ENCODE assay signal across 26 mouse cellular contexts in the genomic region with DNA sequence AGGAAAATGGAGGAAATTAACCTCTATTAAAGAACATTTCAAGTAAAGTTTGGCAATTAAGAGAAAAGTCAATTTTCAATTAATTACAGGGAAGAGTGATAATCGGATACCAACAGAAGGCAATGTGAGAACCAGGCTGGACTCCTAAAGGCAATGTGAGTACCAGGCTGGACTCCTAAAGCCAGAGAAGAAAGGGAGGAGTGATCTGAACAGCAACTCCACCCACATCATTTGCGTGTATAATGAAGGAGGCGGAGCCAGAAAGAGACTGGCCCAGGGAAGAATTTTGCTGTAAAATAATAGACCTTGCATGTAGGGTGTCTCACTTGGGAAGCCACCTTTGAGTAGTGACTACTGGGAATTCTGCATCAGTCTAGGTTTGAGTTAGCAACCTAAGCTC.
DNase-seq lines count a peak whose midpoint lies in the region; ATAC-seq and TF ChIP-seq lines count a peak whose summit lies in the region.
"Had no signal": no experiment of that assay in that cellular context is flagged by ENCODE, and none has a peak within 500 bp of the region (broad histone marks: within the 10 kb centered on the region; RNA-seq: fewer than 3 reads in every experiment).

No protein-coding gene starts in this region.

- no peak overlapping the region for H3K9ac ChIP-seq in forebrain, embryonic 11.5 days (ENCODE audit: low read length)
- H3K9ac ChIP-seq in forebrain, embryonic 15.5 days (replicated peaks): no peak overlapping the region
- H3K9ac ChIP-seq in liver, postnatal 0 days (replicated peaks): no peak overlapping the region
- H3K9ac ChIP-seq in lung, postnatal 0 days (replicated peaks; ENCODE audit: low read depth): no peak overlapping the region
- H3K9ac ChIP-seq: embryonic facial prominence, embryonic 12.5 days; forebrain, embryonic 12.5 days; heart, embryonic 12.5 days; limb, embryonic 13.5 days; neural tube, embryonic 15.5 days had no signal

- no peak overlapping the region for H3K4me2 ChIP-seq in forebrain, embryonic 11.5 days (ENCODE audit: low read depth, low read length, severe bottlenecking)
- H3K4me2 ChIP-seq in forebrain, embryonic 15.5 days (replicated peaks): no peak overlapping the region
- no peak overlapping the region for H3K4me2 ChIP-seq in liver, postnatal 0 days (ENCODE audit: low read depth, low read length)
- H3K4me2 ChIP-seq in lung, postnatal 0 days (replicated peaks; ENCODE audit: low read depth, low read length): no peak overlapping the region
- H3K4me2 ChIP-seq: embryonic facial prominence, embryonic 12.5 days; forebrain, embryonic 12.5 days; heart, embryonic 12.5 days; limb, embryonic 13.5 days; neural tube, embryonic 15.5 days had no signal

- no peaks in the 10 kb centered on the region for H3K9me3 ChIP-seq in forebrain, embryonic 11.5 days (ENCODE audit: control insufficient read depth, low read length)
- no peaks in the 10 kb centered on the region for H3K9me3 ChIP-seq in forebrain, embryonic 15.5 days
- H3K9me3 ChIP-seq in liver, postnatal 0 days (ENCODE audit: low read length): no peaks in the 10 kb centered on the region
- no peaks in the 10 kb centered on the region for H3K9me3 ChIP-seq in lung, postnatal 0 days (ENCODE audit: low read length)
- H3K9me3 ChIP-seq: embryonic facial prominence, embryonic 12.5 days; forebrain, embryonic 12.5 days; heart, embryonic 12.5 days; limb, embryonic 13.5 days; midbrain, embryonic 10.5 days; neural tube, embryonic 15.5 days had no signal

- H3K36me3 ChIP-seq in forebrain, embryonic 11.5 days (ENCODE audit: control insufficient read depth, insufficient read depth, low read length): no peaks in the 10 kb centered on the region
- H3K36me3 ChIP-seq in forebrain, embryonic 15.5 days: no peaks in the 10 kb centered on the region
- H3K36me3 ChIP-seq in liver, postnatal 0 days (replicated peaks; ENCODE audit: insufficient read depth, low read length): no peaks in the 10 kb centered on the region
- H3K36me3 ChIP-seq in lung, postnatal 0 days (ENCODE audit: insufficient read depth, low read length): no peaks in the 10 kb centered on the region
- H3K36me3 ChIP-seq: embryonic facial prominence, embryonic 12.5 days; forebrain, embryonic 12.5 days; heart, embryonic 12.5 days; midbrain, embryonic 10.5 days; neural tube, embryonic 15.5 days had no signal

- H3K27me3 ChIP-seq in forebrain, embryonic 11.5 days (ENCODE audit: control insufficient read depth, insufficient read depth, low read length): no peaks in the 10 kb centered on the region
- no peaks in the 10 kb centered on the region for H3K27me3 ChIP-seq in forebrain, embryonic 15.5 days
- no peaks in the 10 kb centered on the region for H3K27me3 ChIP-seq in liver, postnatal 0 days (ENCODE audit: insufficient read depth, low read length)
- H3K27me3 ChIP-seq in lung, postnatal 0 days (replicated peaks; ENCODE audit: insufficient read depth, low read length): no peaks in the 10 kb centered on the region
- H3K27me3 ChIP-seq: embryonic facial prominence, embryonic 12.5 days; forebrain, embryonic 12.5 days; heart, embryonic 12.5 days; limb, embryonic 13.5 days; neural tube, embryonic 15.5 days had no signal

- no peak overlapping the region for H3K4me3 ChIP-seq in forebrain, embryonic 11.5 days (ENCODE audit: low read depth, low read length)
- H3K4me3 ChIP-seq in forebrain, embryonic 15.5 days: no peak overlapping the region
- no peak overlapping the region for H3K4me3 ChIP-seq in liver, postnatal 0 days (ENCODE audit: low read depth, low read length)
- no peak overlapping the region for H3K4me3 ChIP-seq in lung, postnatal 0 days (ENCODE audit: low read depth, low read length)
- H3K4me3 ChIP-seq: embryonic facial prominence, embryonic 12.5 days; forebrain, embryonic 12.5 days; heart, embryonic 12.5 days; limb, embryonic 13.5 days; midbrain, embryonic 10.5 days; neural tube, embryonic 15.5 days had no signal

- ATAC-seq in forebrain, embryonic 11.5 days (replicated peaks; ENCODE audit: low FRiP score): 0 out of 2 replicates have a peak, but pooled peaks have one; percentile 30
- ATAC-seq in forebrain, embryonic 15.5 days (replicated peaks): no peak
- peak; percentile 40; the same call in 1 of the 2 replicates for ATAC-seq in common myeloid progenitor, adult 5-6 weeks (replicated peaks; ENCODE audit: low read depth, poor library complexity, severe bottlenecking)
- no peak for ATAC-seq in liver, postnatal 0 days
- ATAC-seq in lung, postnatal 0 days: no peak
- ATAC-seq in granulocyte monocyte progenitor cell, adult 5-6 weeks (replicated peaks; ENCODE audit: poor library complexity, severe bottlenecking): no peak
- ATAC-seq: activated CD4-positive, CD25-positive, alpha-beta regulatory T cell, adult 4 months; hindbrain, postnatal 0 days; intestine, embryonic 16.5 days had no signal

- no peak for TF ChIP-seq CTCF in liver, postnatal 0 days (IDR thresholded peaks at IDR 0.05; ENCODE audit: low read depth)
- no peak for TF ChIP-seq CTCF in lung, postnatal 0 days (IDR thresholded peaks at IDR 0.05)

- WGBS in forebrain, embryonic 11.5 days: 70% methylated on average over 3 of the region's 3 CpGs
- WGBS in forebrain, embryonic 15.5 days: 66% methylated on average over 3 of the region's 3 CpGs
- 65% methylated on average over 3 of the region's 3 CpGs for WGBS in liver, postnatal 0 days (ENCODE audit: insufficient replicate concordance)
- whole genome bisulfite sequencing in lung, postnatal 0 days: 63% methylated on average over 3 of the region's 3 CpGs

- H3K27ac ChIP-seq in forebrain, embryonic 11.5 days (ENCODE audit: low read depth, low read length): no peak overlapping the region
- H3K27ac ChIP-seq in forebrain, embryonic 15.5 days (replicated peaks): no peak overlapping the region
- peak overlapping the region; percentile 23; the same call in 1 of the 2 replicates for H3K27ac ChIP-seq in liver, postnatal 0 days (ENCODE audit: low read depth)
- H3K27ac ChIP-seq in lung, postnatal 0 days (ENCODE audit: low read length): no peak overlapping the region
- H3K27ac ChIP-seq: embryonic facial prominence, embryonic 12.5 days; forebrain, embryonic 12.5 days; hindbrain, postnatal 0 days; limb, embryonic 13.5 days; midbrain, embryonic 10.5 days; neural tube, embryonic 15.5 days had no signal

- H3K4me1 ChIP-seq in forebrain, embryonic 11.5 days (replicated peaks; ENCODE audit: control insufficient read depth, insufficient read depth, low read length): no peaks in the 10 kb centered on the region
- no peaks in the 10 kb centered on the region for H3K4me1 ChIP-seq in forebrain, embryonic 15.5 days
- H3K4me1 ChIP-seq in liver, postnatal 0 days (ENCODE audit: insufficient read depth): no peaks in the 10 kb centered on the region
- no peaks in the 10 kb centered on the region for H3K4me1 ChIP-seq in lung, postnatal 0 days (ENCODE audit: insufficient read depth, low read depth, low read length)
- H3K4me1 ChIP-seq: embryonic facial prominence, embryonic 12.5 days; forebrain, embryonic 12.5 days; heart, embryonic 12.5 days; midbrain, embryonic 10.5 days; neural tube, embryonic 15.5 days had no signal

- TF ChIP-seq EP300 in liver, postnatal 0 days (IDR thresholded peaks at IDR 0.05; ENCODE audit: low read depth): no peak
- no peak for TF ChIP-seq EP300 in lung, postnatal 0 days (IDR thresholded peaks at IDR 0.05)

- DNase-seq in forebrain, embryonic 11.5 days (ENCODE audit: low spot score): no peak
- peak; percentile 50 for DNase-seq in MEL-GATA-1-ER (ENCODE audit: extremely low read depth, low read depth)
- DNase-seq in liver, postnatal 0 days: no peak
- DNase-seq in lung, postnatal 0 days (ENCODE audit: low spot score): no peak
- no peak for DNase-seq in urinary bladder, adult 2 months (ENCODE audit: low spot score)
- DNase-seq: adrenal gland, adult 8-10 months; cerebellum, adult 18-20 months; cerebellum, postnatal 14 days; heart, postnatal 10 days; kidney, postnatal 25 days; layer of hippocampus, adult 9-11 months; lung, adult 2 months; thymus, adult 2 months; thymus, postnatal 4 days had no signal

Comparison
In these comparisons a context has a peak if more than half of its experiments do, and no peak if none do; other contexts are left out.
1. ATAC-seq: peak in forebrain, embryonic 11.5 days (single experiment) and common myeloid progenitor, adult 5-6 weeks (single experiment); none in forebrain, embryonic 15.5 days (single experiment), liver, postnatal 0 days (single experiment), lung, postnatal 0 days (single experiment) and granulocyte monocyte progenitor cell, adult 5-6 weeks (single experiment).